Mouse (Mus musculus) lung, adult 2 months (tissue): ENCODE data around the gene Rab5c.

Experiments used
- CTCF ChIP-seq: fragments of 200-500 bp; IDR thresholded peaks from 2 replicates; pipeline ENCODE4 v1.5.1; 2011; ENCODE audit warnings: mild to moderate bottlenecking, low read length, control low read depth; ENCODE audit not compliant: insufficient read depth
- POLR2A ChIP-seq: fragments of 200-500 bp; IDR thresholded peaks from 2 replicates; pipeline ENCODE4 v1.6.1; 2011; ENCODE audit warnings: low read depth, mild to moderate bottlenecking, control low read depth, low read length, borderline replicate concordance; ENCODE audit errors: extremely low read depth

- TF ChIP-seq CTCF (no peak), POLR2A (no peak)
These were observed 14.3 kb upstream of the Rab5c start for GRCm38 (mm10) chr11:100752294-100752693.
